Mouse (Mus musculus): ENCODE measurements at regions not wholly inside any gene's neighbourhood (a gene's known extent, or its start where the extent isn't known, plus 50 kb on each side); places are given as distances from the start of the nearest gene placed in this dataset.

GRCm38 (mm10) chr9:30625090-30625489, 198.2 kb downstream of the Snx19 start:
- TF ChIP-seq CTCF (IDR thresholded peaks at IDR 0.05; ENCODE audit: control insufficient read depth, insufficient read depth, insufficient replicate concordance, low read depth, low read length) (no peak), POLR2A (IDR thresholded peaks at IDR 0.05; ENCODE audit: control insufficient read depth, low read depth, low read length) (no peak)

All from testis, adult 2 months (tissue).